Mouse (Mus musculus) heart, embryonic 13.5 days (tissue): ENCODE measurements around the gene Rnf103. TPM values are rescaled to one million over a fixed set of nuclear protein-coding genes. Genes with fewer than 3 reads are reported as not detected.
"Not testable (repeated sequence)": the region's sequence is repeated elsewhere in the genome, so short reads cannot be mapped to it uniquely, and the experiment has no call there.

Experiments used
- ATAC-seq: fragments of 200-750 bp; cut with Nextera tagmentation; 2 replicates; pipeline ENCODE4 v1.8.0; 2017; ENCODE audit warnings: moderate TSS enrichment; ENCODE audit not compliant: insufficient number of reproducible peaks, low FRiP score, low TSS enrichment; ENCODE audit errors: extremely low read depth
- H3K27ac ChIP-seq: fragments of 300-500 bp; sonication (generic); replicated peaks from 2 replicates; pipeline ENCODE4 v1.5.1; 2015; ENCODE audit warnings: moderate library complexity, mild to moderate bottlenecking, inconsistent platforms
- H3K27me3 ChIP-seq: fragments of 300-500 bp; sonication (generic); replicated peaks from 2 replicates; pipeline ENCODE4 v1.6.1; 2015; ENCODE audit warnings: mild to moderate bottlenecking, inconsistent platforms
- H3K36me3 ChIP-seq: fragments of 300-500 bp; sonication (generic); 2 replicates; pipeline ENCODE4 v1.6.1; 2015; ENCODE audit warnings: mild to moderate bottlenecking, inconsistent platforms
- H3K4me1 ChIP-seq: fragments of 300-500 bp; sonication (generic); 2 replicates; pipeline ENCODE4 v1.6.1; 2015; ENCODE audit warnings: inconsistent platforms
- H3K4me2 ChIP-seq: fragments of 300-500 bp; sonication (generic); 2 replicates; pipeline ENCODE4 v1.6.1; 2015; ENCODE audit warnings: inconsistent platforms, mild to moderate bottlenecking, moderate library complexity
- H3K4me3 ChIP-seq: fragments of 300-500 bp; sonication (generic); 2 replicates; pipeline ENCODE4 v1.5.1; 2015; ENCODE audit warnings: moderate library complexity, mild to moderate bottlenecking, inconsistent platforms
- H3K9ac ChIP-seq: fragments of 300-500 bp; sonication (generic); 2 replicates; pipeline ENCODE4 v1.6.1; 2015; ENCODE audit warnings: inconsistent platforms, mild to moderate bottlenecking, moderate library complexity
- H3K9me3 ChIP-seq: fragments of 300-500 bp; sonication (generic); 2 replicates; pipeline ENCODE4 v1.6.1; 2016; ENCODE audit warnings: inconsistent platforms
- WGBS: fragments of 180-500 bp; shearing (Covaris S2); methylation state at CpG from one replicate; pipeline ENCODE4 v1.1.7; 2015; ENCODE audit warnings: mixed read lengths; 5-methylcytosine and 5-hydroxymethylcytosine counted together
- polyA plus RNA-seq: library from polyadenylated mRNA; unstranded; fragments of >200 nt; fragmentation: Nextera tagmentation; extraction: Ambion mirVana; gene quantifications from 2 replicates; pipeline ENCODE4 v1.2.1, GENCODE M21; 2015

Gene Rnf103
- polyA plus RNA-seq, 1 experiment from 2014 or later = 10.8 TPM

GRCm38 (mm10) chr6:71475604-71476003, 18.1 kb upstream of the Rnf103 start:
- ATAC-seq = no peak
- no peak overlapping the region for H3K9ac ChIP-seq
- H3K4me2 ChIP-seq = no peak overlapping the region
- no peak overlapping the region for H3K4me3 ChIP-seq
- no peaks in the 10 kb centered on the region; the same call in 1 of the 2 replicates for H3K27me3 ChIP-seq
- WGBS = 84% methylated on average over 3 of the region's 3 CpGs
- H3K36me3 ChIP-seq = no peaks in the 10 kb centered on the region
- H3K9me3 ChIP-seq = no peaks in the 10 kb centered on the region
- no peaks in the 10 kb centered on the region for H3K4me1 ChIP-seq
- no peak overlapping the region for H3K27ac ChIP-seq

DNA sequence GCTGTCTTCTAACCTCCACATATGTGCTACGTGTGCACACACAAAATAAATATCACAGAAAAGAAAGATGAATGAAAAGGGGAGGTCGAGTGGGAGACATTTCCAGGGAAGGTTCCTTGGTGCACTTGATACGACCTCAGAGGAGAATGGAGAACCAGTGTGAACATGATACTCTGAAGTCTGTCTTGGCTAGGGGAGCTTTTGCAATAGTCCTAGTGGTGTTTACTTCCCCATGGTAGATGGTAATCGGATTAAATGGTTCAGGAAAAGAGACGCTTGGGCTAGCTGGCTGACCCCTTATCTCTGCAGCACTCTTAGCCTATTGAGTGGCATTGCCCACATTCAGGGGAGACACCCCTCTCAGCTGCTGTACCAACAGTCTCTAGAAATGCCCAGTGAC, 16.9 kb upstream of the Rnf103 start:
- Histone ChIP-seq H3K4me3 (no peak overlapping the region), H3K4me2 (no peak overlapping the region), H3K27me3 (no peaks in the 10 kb centered on the region; the same call in 1 of the 2 replicates), H3K27ac (no peak overlapping the region), H3K4me1 (no peaks in the 10 kb centered on the region), H3K36me3 (no peaks in the 10 kb centered on the region), H3K9me3 (no peaks in the 10 kb centered on the region), H3K9ac (no peak overlapping the region)
- 59% methylated on average over 5 of the region's 5 CpGs for WGBS
- ATAC-seq = no peak

DNA sequence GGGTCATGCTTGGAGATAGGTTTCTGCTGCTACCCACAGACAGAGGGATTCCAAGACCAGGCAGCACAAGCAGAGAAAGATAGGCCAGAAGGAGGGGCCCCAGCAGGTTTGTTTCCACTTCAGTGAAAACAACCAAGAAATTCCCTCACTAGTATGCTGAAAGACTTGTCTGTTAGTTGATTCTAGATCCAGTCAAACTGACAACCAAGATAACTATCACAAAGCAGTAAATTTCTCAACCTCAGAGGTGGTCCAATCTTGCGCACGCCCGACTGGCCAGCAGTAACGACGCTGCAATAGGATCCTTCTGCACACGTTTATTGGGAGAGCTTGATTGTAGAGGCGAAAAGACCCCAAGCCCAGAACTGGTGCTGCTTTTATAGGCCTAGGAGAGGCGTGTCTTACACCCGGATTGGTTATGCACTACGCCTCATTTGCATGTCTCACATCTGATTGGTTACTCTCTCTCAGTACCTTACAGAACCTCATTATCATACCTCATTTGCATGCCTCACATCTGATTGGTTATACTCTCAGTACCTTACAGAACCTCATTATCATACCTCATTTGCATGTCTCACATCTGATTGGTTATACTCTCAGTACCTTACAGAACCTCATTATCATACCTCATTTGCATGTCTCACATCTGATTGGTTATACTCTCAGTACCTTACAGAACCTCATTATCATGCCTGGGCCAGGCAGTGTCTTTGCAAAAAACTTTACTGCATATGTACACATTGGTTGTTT, 14.7 kb upstream of the Rnf103 start:
- H3K36me3 ChIP-seq = not testable (repeated sequence)
- WGBS = 91% methylated on average over 10 of the region's 10 CpGs

GRCm38 (mm10) chr6:71479588-71479987, 14.1 kb upstream of the Rnf103 start:
- H3K27me3 ChIP-seq, H3K4me2 ChIP-seq, H3K9ac ChIP-seq, H3K4me3 ChIP-seq, H3K4me1 ChIP-seq, ATAC-seq, H3K27ac ChIP-seq, H3K36me3 ChIP-seq, H3K9me3 ChIP-seq: not testable (repeated sequence)
- 87% methylated on average over 2 of the region's 2 CpGs for WGBS

More for the DNA sequence above, 14.7 kb upstream of the Rnf103 start:
- not testable (repeated sequence) for H3K27ac ChIP-seq, ATAC-seq, H3K4me1 ChIP-seq, H3K27me3 ChIP-seq, H3K9me3 ChIP-seq, H3K4me3 ChIP-seq, H3K4me2 ChIP-seq, H3K9ac ChIP-seq

GRCm38 (mm10) chr6:71480136-71480535, 13.6 kb upstream of the Rnf103 start:
- no peak overlapping the region for H3K4me2 ChIP-seq
- 77% methylated on average over 1 of the region's 1 CpGs for WGBS
- H3K27me3 ChIP-seq = no peaks in the 10 kb centered on the region; the same call in 1 of the 2 replicates
- no peak overlapping the region for H3K27ac ChIP-seq
- no peak overlapping the region for H3K9ac ChIP-seq
- no peak overlapping the region for H3K4me3 ChIP-seq
- H3K9me3 ChIP-seq = no peaks in the 10 kb centered on the region
- no peaks in the 10 kb centered on the region for H3K36me3 ChIP-seq
- ATAC-seq = no peak
- H3K4me1 ChIP-seq = no peaks in the 10 kb centered on the region

- no peaks in the 10 kb centered on the region for H3K4me1 ChIP-seq
- H3K4me2 ChIP-seq = no peak overlapping the region
- ATAC-seq = no peak
- no peaks in the 10 kb centered on the region for H3K36me3 ChIP-seq
- H3K9ac ChIP-seq = no peak overlapping the region
- no peak overlapping the region for H3K27ac ChIP-seq
- no peak overlapping the region for H3K4me3 ChIP-seq
- no peaks in the 10 kb centered on the region for H3K27me3 ChIP-seq
- WGBS = 67% methylated on average over 7 of the region's 7 CpGs
- H3K9me3 ChIP-seq = no peaks in the 10 kb centered on the region
These were observed 12.6 kb upstream of the Rnf103 start for GRCm38 (mm10) chr6:71481136-71481535.

DNA sequence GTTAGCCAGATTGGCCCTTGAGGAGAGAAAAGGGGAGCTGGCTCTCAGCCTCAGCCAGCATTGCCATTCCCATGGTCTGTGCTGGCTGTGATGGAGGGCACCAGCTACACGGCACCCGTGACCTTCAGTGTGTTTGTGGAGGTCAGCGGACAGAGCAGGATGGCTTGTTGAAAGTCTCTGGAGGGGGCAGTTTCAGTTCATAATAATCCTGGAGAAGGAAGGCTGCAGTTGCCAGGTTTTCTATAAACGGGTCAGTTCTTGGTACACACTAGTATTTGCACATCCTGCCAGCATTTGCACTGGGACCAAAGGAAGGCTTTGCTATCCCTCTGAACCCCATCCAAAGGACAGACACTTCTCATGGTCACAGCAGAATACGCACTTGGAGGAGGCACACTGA, 8.4 kb upstream of the Rnf103 start:
- no peaks in the 10 kb centered on the region for H3K4me1 ChIP-seq
- WGBS = 68% methylated on average over 5 of the region's 5 CpGs
- no peaks in the 10 kb centered on the region for H3K9me3 ChIP-seq
- no peaks in the 10 kb centered on the region for H3K36me3 ChIP-seq
- H3K27me3 ChIP-seq = no peaks in the 10 kb centered on the region
- no peak overlapping the region for H3K27ac ChIP-seq
- H3K4me3 ChIP-seq = no peak overlapping the region
- no peak overlapping the region for H3K9ac ChIP-seq
- H3K4me2 ChIP-seq = no peak overlapping the region
- ATAC-seq = no peak

DNA sequence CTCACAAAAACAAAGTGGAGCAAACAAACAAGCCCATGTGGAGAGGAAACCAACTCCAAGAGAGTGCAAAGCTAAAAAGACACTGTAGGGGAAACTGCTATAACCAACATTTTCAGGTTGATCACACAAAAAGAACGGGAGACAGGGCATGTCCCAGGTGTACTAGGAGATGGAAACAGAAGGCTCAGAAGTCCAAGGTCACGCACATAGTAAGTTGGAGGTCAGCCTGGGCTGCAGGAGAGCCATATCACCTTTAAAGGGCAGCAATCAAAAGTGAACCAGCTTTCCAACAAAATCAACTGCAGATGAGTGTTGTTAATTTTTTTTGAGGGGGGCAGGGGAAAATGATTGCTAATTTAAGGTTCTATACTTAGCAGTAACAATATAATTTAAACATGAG, 7.5 kb upstream of the Rnf103 start:
- 62% methylated on average over 2 of the region's 2 CpGs for WGBS
- Histone ChIP-seq H3K4me3 (no peak overlapping the region), H3K9me3 (no peaks in the 10 kb centered on the region)

GRCm38 (mm10) chr6:71486867-71487266, 6.8 kb upstream of the Rnf103 start:
- H3K9ac ChIP-seq = no peak overlapping the region
- H3K4me1 ChIP-seq = no peaks in the 10 kb centered on the region
- H3K4me2 ChIP-seq = no peak overlapping the region
- H3K27me3 ChIP-seq = no peaks in the 10 kb centered on the region
- H3K27ac ChIP-seq = no peak overlapping the region
- no peaks in the 10 kb centered on the region for H3K9me3 ChIP-seq
- H3K4me3 ChIP-seq = no peak overlapping the region
- H3K36me3 ChIP-seq = no peaks in the 10 kb centered on the region
- WGBS = 86% methylated on average over 1 of the region's 1 CpGs
- ATAC-seq = no peak

More for the DNA sequence above, 7.5 kb upstream of the Rnf103 start:
- H3K9ac ChIP-seq = no peak overlapping the region
- no peaks in the 10 kb centered on the region for H3K36me3 ChIP-seq
- no peak for ATAC-seq
- no peaks in the 10 kb centered on the region for H3K4me1 ChIP-seq
- no peaks in the 10 kb centered on the region for H3K27me3 ChIP-seq
- H3K4me2 ChIP-seq = no peak overlapping the region
- H3K27ac ChIP-seq = no peak overlapping the region

- WGBS = 31% methylated on average over 4 of the region's 4 CpGs
- no peak for ATAC-seq
- Histone ChIP-seq H3K4me2 (no peak overlapping the region), H3K4me3 (no peak overlapping the region), H3K36me3 (no peaks in the 10 kb centered on the region), H3K27me3 (no peaks in the 10 kb centered on the region), H3K4me1 (no peaks in the 10 kb centered on the region), H3K27ac (no peak overlapping the region), H3K9me3 (no peaks in the 10 kb centered on the region), H3K9ac (no peak overlapping the region)
These were observed 5.7 kb upstream of the Rnf103 start for GRCm38 (mm10) chr6:71487966-71488365.

GRCm38 (mm10) chr6:71492136-71492535, 1.6 kb upstream of the Rnf103 start:
- WGBS = 60% methylated on average over 4 of the region's 4 CpGs
- Histone ChIP-seq H3K4me1 (peaks cover 19% of the 10 kb centered on the region), H3K27ac (no peak overlapping the region), H3K4me2 (no peak overlapping the region), H3K9me3 (no peaks in the 10 kb centered on the region), H3K36me3 (peaks cover 4% of the 10 kb centered on the region), H3K27me3 (no peaks in the 10 kb centered on the region), H3K9ac (no peak overlapping the region), H3K4me3 (no peak overlapping the region)
- no peak for ATAC-seq
